Mouse (Mus musculus) megakaryocyte progenitor cell, adult 5-6 weeks (primary cell): ENCODE measurements around the gene Slc41a3. TPM values are rescaled to one million over a fixed set of nuclear protein-coding genes. Genes with fewer than 3 reads are reported as not detected.

Experiments
- ATAC-seq: replicated peaks from 2 replicates; pipeline ENCODE4 v1.8.0; 2016; ENCODE audit warnings: mild to moderate bottlenecking, moderate TSS enrichment, inconsistent platforms; ENCODE audit not compliant: poor library complexity
- total RNA-seq, 2 experiments: library from RNA; stranded (forward) in 1 of 2; stranded (reverse) in 1 of 2; fragments of 157-497, 149-512 nt in 1 of 2; fragments of 200-1000 nt in 1 of 2; gene quantifications; 2 replicates each; pipeline versions ENCODE4 v1.2.3 to v1.2.4; 2015 to 2017

Slc41a3 gene
- total RNA-seq (2015) (3.3 and 6.4 TPM in 2 replicates), total RNA-seq (2017) (2.4 and 4.0 TPM in 2 replicates)

DNA sequence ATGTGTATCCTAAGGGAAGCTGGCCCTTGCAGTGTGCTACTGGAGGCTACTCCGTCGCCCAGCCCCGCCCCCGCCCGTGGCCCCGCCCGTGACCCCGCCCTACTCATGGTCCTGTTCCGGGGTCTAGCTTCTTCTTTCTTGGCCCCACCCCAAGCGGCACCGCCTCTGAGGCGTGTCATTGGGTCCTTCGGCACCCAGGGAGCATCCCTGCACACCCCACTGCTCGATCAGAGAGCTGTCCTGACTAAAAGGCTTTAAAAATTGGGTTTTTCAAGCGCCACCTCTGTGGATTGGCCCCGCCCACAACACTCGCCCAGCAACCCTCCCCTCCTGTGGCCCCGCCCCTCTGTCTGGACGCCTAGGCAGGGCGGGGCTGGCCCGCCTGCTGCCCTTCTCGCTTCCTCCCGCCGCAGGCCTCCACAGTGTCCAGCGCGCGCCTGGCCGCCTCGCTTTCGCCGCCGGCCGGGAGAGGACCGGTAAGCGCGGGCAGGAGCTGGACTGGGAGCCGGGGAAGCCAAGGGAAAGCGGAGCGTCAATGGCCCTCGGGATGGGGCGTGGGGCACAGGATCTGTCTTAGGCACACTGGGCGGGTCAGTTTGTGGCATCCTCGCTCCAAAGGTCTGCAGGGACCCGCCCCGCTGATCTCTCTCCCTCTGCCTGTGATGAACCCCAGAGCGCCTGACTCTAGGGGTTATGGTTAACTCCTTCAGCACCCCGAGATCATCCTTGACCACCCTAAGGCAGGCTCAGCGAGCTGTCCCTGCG lies at the start of gene Slc41a3:
Gene Slc41a3, plus strand, starts transcription at position 193 of the 765 bp plus-strand sequence.
- ATAC-seq, result peak; percentile 65

DNA sequence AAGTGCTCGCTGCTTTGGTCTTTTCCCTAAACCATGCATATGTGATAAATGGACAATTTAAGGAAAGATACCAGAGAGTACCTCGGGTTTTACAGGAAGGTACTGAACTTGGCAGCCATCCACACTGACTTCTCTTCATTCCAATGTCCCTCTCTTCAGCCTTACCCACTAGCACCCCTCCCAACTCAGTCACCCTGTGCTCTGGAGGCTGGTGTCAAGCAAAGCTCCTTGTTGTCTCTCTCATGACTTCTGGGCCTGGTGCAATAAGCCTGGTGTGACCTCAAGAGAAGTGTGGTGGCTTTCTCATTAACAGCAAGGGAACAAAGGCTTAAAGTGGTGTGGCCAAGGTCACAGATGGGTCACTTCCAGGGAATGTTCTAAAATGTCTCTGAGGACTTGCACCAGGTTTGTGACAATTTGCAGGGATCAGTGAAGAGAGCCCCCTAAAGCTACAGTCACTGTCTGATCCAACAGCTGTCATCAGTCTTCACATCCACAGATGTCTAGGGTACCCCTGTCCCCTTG lies 47.9 kb upstream of the Slc41a3 start:
- no peak for ATAC-seq

DNA sequence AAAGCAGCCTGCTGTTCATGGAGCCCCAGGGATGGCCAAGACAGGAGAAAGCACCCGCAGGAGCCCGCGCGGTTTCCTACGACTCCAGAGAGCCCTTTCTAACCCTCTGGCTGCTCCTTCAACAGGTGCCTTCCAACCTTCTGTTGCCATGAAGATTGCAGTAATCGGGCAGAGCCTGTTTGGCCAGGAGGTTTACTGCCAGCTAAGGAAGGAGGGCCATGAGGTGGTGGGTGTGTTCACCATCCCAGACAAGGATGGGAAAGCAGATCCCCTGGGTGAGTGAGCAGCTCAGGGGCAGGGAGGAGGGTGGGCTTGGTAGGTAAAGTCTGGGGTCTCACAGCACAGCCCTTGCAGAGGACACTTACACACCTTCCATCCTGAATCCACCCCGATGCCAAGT lies 47.4 kb upstream of the Slc41a3 start:
- no peak for ATAC-seq

DNA sequence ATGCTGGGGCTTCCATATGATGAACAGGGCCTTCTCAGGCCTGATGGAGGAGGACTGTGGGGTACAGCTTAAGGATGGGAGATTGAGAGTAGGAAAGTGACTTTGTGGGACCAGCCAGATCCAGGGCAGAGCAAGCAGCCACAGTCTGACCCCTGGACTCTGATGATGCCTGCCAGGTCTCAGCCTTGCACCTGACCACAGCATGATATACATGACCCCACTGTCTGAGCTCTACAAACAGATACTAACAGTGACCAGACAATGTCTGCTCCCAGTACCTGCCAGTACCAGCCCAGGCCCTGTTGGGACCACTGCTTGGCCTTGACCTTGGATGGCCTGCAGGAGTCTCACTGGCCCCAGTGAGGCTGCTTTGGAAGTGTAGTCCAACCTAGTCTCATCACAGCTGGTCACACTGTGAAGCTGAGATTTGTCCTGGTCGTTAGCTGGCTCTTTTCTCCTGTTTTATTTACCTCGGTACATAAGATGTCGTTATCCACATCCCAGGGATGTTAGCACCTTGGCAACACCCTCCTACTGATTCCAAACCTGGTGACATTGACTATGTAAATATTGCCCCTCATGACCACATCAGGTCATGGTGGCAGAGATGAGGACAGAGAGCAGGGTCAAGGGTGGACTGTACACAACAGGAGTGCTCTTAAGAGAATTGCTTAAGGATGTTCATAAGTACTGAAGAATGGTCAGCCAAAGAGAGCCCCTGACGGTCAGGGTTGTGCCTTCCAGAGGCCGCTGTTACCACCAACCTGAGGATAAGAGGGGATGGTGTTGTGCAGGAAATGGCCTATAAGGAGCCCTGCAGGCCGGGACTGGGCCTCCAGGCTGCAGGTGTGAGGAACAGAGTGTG lies 46.5 kb upstream of the Slc41a3 start:
- ATAC-seq, result no peak

- peak; percentile 31; the same call in 1 of the 2 replicates for ATAC-seq
Measured at GRCm38 (mm10) chr6:90560390-90561058, 44.0 kb upstream of the Slc41a3 start.

DNA sequence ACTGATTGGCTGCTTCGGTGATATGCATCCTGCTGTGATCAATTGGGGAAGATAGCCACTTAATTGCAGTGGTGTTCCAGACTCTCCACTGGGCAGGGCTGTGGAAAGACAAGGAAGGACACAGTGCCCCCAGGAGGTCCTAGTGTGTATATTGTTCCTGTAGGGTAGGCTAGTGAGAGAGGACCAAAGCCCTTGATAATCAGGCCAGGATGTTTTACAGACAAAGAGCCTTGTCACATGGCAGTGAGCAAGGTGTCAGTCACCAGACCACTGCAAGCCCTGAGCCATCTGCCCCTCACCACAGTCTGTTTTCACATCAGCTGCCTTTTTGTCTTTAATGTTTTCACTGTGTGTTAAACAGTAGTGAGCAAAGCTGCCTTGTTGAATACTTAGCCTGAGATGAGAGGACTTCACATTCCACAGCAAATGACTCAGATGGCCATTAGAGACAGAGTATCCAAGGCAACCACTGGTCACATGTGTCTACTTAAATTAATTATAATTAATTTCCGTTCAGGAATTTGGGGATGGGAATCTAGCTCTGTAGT lies 43.2 kb upstream of the Slc41a3 start:
- ATAC-seq, result peak; percentile 48

GRCm38 (mm10) chr6:90564240-90564639 lies 40.3 kb upstream of the Slc41a3 start:
- no peak for ATAC-seq

DNA sequence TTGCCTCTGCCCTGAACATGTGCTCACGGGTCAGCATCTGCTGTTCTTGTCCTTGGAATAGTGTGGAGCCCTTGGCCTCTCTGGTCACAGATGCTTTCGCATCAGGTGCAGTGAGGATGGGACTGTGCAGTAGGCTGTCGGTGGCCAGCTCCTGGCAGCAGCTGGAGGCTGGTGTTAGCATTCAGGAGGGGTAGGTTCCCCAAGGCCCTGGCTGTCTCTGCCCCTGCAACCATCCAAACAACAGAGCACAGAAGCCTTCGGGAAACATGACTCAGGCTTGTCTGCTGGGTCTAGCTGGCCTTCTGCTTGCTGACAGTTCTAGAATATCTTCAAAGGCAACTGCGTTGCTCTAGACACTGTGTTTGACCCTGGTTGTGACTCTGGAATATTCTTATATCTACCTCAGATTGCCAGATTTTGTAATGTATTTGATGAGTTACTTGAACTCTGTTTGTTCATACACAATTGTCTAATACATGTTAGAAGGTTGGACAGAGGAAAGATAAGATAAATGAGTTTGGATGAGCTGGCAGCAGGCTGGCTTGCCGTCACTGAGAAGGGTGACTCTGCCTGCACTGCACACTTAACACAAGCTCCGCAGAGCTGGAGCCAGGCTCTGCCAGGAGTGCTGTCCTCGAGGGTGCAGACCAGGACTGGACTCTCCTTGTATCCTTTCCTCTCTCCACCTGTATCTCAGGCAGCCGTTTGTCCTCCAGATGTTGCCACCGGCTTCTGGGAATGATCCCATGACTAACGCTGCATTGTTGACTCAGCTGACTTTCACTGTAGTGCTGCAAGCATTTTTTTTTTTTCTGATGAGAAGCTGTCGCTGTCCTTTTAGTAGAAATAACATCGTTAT lies 38.9 kb upstream of the Slc41a3 start:
- ATAC-seq, result no peak

DNA sequence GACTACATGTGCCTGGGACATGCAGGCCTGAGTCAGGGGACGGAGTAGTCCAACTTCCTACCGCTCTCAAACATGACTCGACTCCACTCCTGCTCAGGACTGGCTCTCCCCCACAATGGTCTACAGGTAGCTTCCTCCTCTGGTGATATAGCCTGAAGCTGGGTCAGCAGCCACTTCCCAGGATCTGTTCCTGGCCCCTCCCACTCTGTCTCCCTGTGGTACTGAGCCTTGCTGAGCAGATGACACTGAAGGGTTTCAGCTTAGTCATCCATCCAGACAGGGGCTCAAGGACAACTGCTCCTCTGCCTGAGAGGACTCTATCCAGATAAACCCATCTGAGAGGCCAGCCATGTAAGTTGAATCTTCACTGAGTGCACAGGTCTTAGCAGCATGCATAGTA lies 37.0 kb upstream of the Slc41a3 start:
- no peak for ATAC-seq

GRCm38 (mm10) chr6:90567928-90568327 lies 36.6 kb upstream of the Slc41a3 start:
- ATAC-seq, result no peak

- no peak for ATAC-seq
Measured at GRCm38 (mm10) chr6:90568721-90569120, 35.8 kb upstream of the Slc41a3 start.

DNA sequence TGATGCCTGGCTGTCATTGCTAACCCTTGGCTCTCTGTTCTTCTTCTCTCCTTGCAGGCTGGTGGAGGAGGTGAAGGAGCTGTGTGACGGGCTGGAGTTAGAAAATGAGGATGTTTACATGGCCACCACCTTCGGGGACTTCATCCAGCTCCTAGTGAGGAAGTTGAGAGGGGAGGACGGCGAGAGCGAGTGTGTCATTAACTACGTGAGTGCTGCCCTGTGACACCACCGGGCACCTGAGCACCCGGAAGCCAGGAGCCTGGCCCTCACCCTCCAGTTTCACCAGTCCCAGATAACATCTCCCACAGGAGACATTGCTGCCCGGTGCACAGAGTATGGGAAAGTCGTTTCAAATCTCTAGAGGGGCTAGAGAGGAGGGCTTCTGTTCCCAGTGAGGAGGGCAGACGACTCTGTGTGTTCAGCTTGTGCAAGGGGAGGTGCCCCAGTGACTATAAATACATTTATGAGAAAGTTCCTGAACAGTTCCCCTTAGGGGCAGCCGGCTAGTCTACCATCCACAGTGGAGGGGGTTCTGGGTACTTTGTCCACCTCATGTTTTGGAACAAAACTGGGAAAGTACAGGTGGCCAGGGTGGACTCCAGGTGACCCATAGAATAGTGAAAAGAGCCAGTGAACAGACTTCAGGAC lies 34.7 kb upstream of the Slc41a3 start:
- peak; percentile 63 for ATAC-seq

GRCm38 (mm10) chr6:90570392-90570791 lies 34.1 kb upstream of the Slc41a3 start:
- no peak for ATAC-seq

DNA sequence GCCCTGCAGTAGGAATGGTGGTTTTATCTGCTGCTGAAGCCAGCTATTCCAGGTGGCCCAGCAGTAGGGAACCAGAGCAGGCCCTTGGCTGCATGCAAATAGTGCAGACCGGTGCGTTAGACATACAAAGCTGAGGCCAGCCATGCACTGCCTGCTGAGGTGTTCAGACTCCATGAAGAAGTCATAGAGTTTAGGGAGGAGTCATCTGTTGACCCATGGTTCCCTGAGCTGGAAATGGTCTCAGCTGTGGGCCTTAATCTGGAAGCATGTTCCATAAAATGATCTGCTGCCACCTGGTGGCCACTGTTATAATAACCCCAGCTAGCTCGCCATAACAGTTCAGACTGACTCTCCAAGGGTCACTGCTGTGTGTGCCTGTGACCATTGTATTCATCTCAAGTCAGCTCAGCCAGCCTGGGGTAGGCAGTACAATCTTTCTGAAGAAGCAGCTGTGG lies 29.2 kb upstream of the Slc41a3 start:
- ATAC-seq, result peak; percentile 89

GRCm38 (mm10) chr6:90578174-90578573 lies 26.4 kb upstream of the Slc41a3 start:
- no peak for ATAC-seq

DNA sequence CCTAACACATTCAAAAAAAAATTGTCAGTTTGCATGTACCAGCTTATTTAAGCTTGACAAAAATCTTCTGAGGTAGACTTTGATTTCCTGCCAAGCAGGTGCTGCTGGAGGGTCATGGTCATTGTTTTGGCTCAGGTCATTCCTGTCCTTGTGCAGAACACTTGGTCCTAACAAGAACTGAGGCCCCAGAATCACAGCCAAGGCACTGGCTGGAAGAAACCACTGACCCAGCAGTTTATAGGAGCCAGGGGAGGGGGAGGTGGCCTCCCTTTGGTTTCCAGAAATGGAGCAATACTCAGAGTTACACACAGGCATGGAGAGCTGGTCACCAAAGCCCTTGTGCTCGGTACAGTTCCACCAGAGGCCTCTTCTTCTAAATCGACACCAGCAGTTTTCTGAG lies 22.2 kb upstream of the Slc41a3 start:
- ATAC-seq, result no peak

DNA sequence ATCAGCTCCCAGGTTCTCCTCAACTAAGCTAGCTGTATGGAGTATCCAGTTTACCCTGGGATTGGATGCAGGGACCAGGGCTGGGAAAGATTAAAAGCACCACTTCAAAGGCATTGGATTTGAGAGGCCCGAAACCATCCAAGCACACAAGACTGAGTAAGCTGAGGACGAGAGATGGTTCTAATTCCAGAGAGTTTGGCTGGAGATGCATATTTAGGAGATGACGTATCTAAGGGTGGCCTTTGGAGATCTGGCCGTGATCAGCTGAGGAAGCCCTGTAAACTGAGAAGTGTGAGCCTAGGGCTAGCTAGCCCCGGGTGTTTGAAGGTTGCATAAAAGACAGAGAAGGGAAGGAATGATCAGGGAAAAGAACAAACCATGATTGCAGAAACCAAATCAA lies 16.4 kb upstream of the Slc41a3 start:
- no peak for ATAC-seq

DNA sequence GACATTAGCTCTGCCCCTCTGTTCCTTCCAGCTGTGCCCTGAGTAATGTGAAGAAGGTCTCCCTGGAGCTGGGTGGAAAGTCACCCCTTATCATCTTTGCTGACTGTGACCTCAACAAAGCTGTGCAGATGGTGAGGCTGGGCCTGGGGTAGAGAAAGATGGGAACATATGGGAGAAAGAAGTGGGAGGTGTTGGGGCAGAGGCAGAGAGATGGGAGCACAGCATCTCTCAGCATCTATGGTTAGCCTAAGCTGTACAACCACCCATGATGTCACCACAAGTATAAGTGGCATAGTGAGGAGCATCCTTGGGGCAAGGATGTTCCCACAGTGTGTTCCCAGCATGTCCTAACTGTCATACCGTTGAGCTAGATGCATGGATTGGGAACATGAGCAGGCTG lies 13.8 kb upstream of the Slc41a3 start:
- no peak for ATAC-seq

- no peak for ATAC-seq
Measured at GRCm38 (mm10) chr6:90594972-90595371, 9.6 kb upstream of the Slc41a3 start.
